Mouse (Mus musculus) cerebellum, postnatal 25 days (tissue): Measurements from ENCODE around the gene Ptrh2.
"Not testable (repeated sequence)": the region's sequence is repeated elsewhere in the genome, so short reads cannot be mapped to it uniquely, and the experiment has no call there.

Experiments used
- DNase-seq, 2 experiments: peaks; one replicate each; pipeline ENCODE4 v3.0.0; 2021; ENCODE audit warnings: mixed read lengths in 2 of 2

Ptrh2 gene

GRCm38 (mm10) chr11:86734241-86734939 lies 50.6 kb downstream of the Ptrh2 start:
- no peak for DNase-seq

GRCm38 (mm10) chr11:86734993-86735392 lies 51.2 kb downstream of the Ptrh2 start:
- DNase-seq = no peak

GRCm38 (mm10) chr11:86737301-86738000 lies 53.7 kb downstream of the Ptrh2 start:
- no peak for DNase-seq

- not testable (repeated sequence) for DNase-seq
These were observed 54.5 kb downstream of the Ptrh2 start for GRCm38 (mm10) chr11:86738308-86738707.

GRCm38 (mm10) chr11:86738956-86739355 lies 55.2 kb downstream of the Ptrh2 start:
- no peak for DNase-seq

GRCm38 (mm10) chr11:86739470-86739869 lies 55.7 kb downstream of the Ptrh2 start:
- no peak for DNase-seq

GRCm38 (mm10) chr11:86741505-86741904 lies 57.7 kb downstream of the Ptrh2 start:
- DNase-seq = no peak
